Mouse (Mus musculus) thymus, adult 2 months (tissue): ENCODE results near the gene Pgp. TPM values are rescaled to one million over a fixed set of nuclear protein-coding genes. Genes with fewer than 3 reads are reported as not detected.

Experiments used
- DNase-seq: peaks from one replicate; pipeline ENCODE4 v3.0.0; 2021
- H3K27ac ChIP-seq: fragments of 200-500 bp; 2 replicates; pipeline ENCODE4 v1.5.1; 2012; ENCODE audit warnings: low read length, control low read depth; ENCODE audit not compliant: control insufficient read depth, insufficient read depth
- H3K27me3 ChIP-seq: fragments of 200-500 bp; 2 replicates; pipeline ENCODE4 v1.6.1; 2012; ENCODE audit warnings: mild to moderate bottlenecking, low read length, moderate library complexity, mixed read lengths; ENCODE audit not compliant: control insufficient read depth, insufficient read depth
- H3K36me3 ChIP-seq: fragments of 200-500 bp; 2 replicates; pipeline ENCODE4 v1.6.1; 2012; ENCODE audit warnings: mild to moderate bottlenecking, low read length, moderate library complexity; ENCODE audit not compliant: control insufficient read depth, insufficient read depth
- H3K4me1 ChIP-seq: fragments of 200-500 bp; replicated peaks from 2 replicates; pipeline ENCODE4 v1.6.1; 2012; ENCODE audit warnings: low read length; ENCODE audit not compliant: control insufficient read depth, insufficient read depth
- H3K4me3 ChIP-seq: fragments of 200-500 bp; 2 replicates; pipeline ENCODE4 v1.5.1; 2012; ENCODE audit warnings: mild to moderate bottlenecking, low read length, control low read depth, moderate library complexity; ENCODE audit not compliant: control insufficient read depth, insufficient read depth
- CTCF ChIP-seq: fragments of 200-500 bp; IDR thresholded peaks from 2 replicates; pipeline ENCODE4 v1.5.1; 2012; ENCODE audit warnings: mild to moderate bottlenecking, control low read depth, low read length, moderate library complexity, borderline replicate concordance; ENCODE audit not compliant: control insufficient read depth, poor library complexity, insufficient read depth; ENCODE audit errors: extremely low read depth
- POLR2A ChIP-seq: fragments of 200-500 bp; IDR thresholded peaks from 2 replicates; pipeline ENCODE4 v1.6.1; 2012; ENCODE audit warnings: mild to moderate bottlenecking, low read length, control low read depth, moderate library complexity; ENCODE audit not compliant: control insufficient read depth, poor library complexity, insufficient read depth; ENCODE audit errors: extremely low read depth
- WGBS: fragments of 180-500 bp; shearing (Covaris S2); methylation state at CpG from one replicate; pipeline ENCODE4 v1.1.7; 2018; 5-methylcytosine and 5-hydroxymethylcytosine counted together
- polyA plus RNA-seq: library from polyadenylated mRNA; depleted of rRNA; stranded (reverse); fragments of >200 nt; gene quantifications from 2 replicates; pipeline ENCODE4 v1.2.3, GENCODE M21; 2012

The Pgp gene
- polyA plus RNA-seq, 1 experiment: 58.8 TPM

GRCm38 (mm10) chr17:24461580-24461979 lies 8.6 kb upstream of the Pgp start:
- H3K27ac ChIP-seq: no peak overlapping the region
- peak; percentile 46 for DNase-seq
- H3K4me1 ChIP-seq: no peaks in the 10 kb centered on the region; the same call in 1 of the 2 replicates
- no peaks in the 10 kb centered on the region for H3K27me3 ChIP-seq
- no peaks in the 10 kb centered on the region for H3K36me3 ChIP-seq
- 70% methylated on average over 2 of the region's 2 CpGs for WGBS
- H3K4me3 ChIP-seq: no peak overlapping the region
- TF ChIP-seq POLR2A (no peak), CTCF (no peak)

GRCm38 (mm10) chr17:24462932-24463331 lies 7.3 kb upstream of the Pgp start:
- Histone ChIP-seq H3K27ac (no peak overlapping the region), H3K36me3 (no peaks in the 10 kb centered on the region), H3K4me3 (no peak overlapping the region), H3K4me1 (no peaks in the 10 kb centered on the region; the same call in 1 of the 2 replicates), H3K27me3 (no peaks in the 10 kb centered on the region)
- TF ChIP-seq CTCF (no peak), POLR2A (no peak)
- DNase-seq: no peak
- 76% methylated on average over 1 of the region's 1 CpGs for WGBS

GRCm38 (mm10) chr17:24463374-24464133 lies 6.6 kb upstream of the Pgp start:
- 10% methylated on average over 6 of the region's 6 CpGs for WGBS
- H3K27ac ChIP-seq: no peak overlapping the region

GRCm38 (mm10) chr17:24468636-24469246 lies 1.5 kb upstream of the Pgp start:
- no peaks in the 10 kb centered on the region for H3K36me3 ChIP-seq
- DNase-seq: no peak
- H3K27me3 ChIP-seq: no peaks in the 10 kb centered on the region
- WGBS: 94% methylated on average over 5 of the region's 5 CpGs
- no peak overlapping the region for H3K4me3 ChIP-seq
- TF ChIP-seq POLR2A (no peak), CTCF (no peak)
- peaks cover 18% of the 10 kb centered on the region for H3K4me1 ChIP-seq
- no peak overlapping the region for H3K27ac ChIP-seq

More at GRCm38 (mm10) chr17:24463374-24464133, 6.6 kb upstream of the Pgp start:
- no peaks in the 10 kb centered on the region for H3K27me3 ChIP-seq
- H3K4me3 ChIP-seq: no peak overlapping the region
- TF ChIP-seq CTCF: no peak; the same call in 1 of the 2 replicates
- no peak for TF ChIP-seq POLR2A
- no peaks in the 10 kb centered on the region for H3K36me3 ChIP-seq
- no peak for DNase-seq
- no peaks in the 10 kb centered on the region; the same call in 1 of the 2 replicates for H3K4me1 ChIP-seq

- TF ChIP-seq POLR2A: no peak
- no peak for TF ChIP-seq CTCF
- Histone ChIP-seq H3K4me3 (peak overlapping the region; percentile 56), H3K27me3 (no peaks in the 10 kb centered on the region), H3K4me1 (peaks cover 18% of the 10 kb centered on the region), H3K36me3 (no peaks in the 10 kb centered on the region), H3K27ac (peak overlapping the region; percentile 17)
- WGBS: 19% methylated on average over 7 of the region's 7 CpGs
- no peak for DNase-seq
Measured at GRCm38 (mm10) chr17:24469336-24469909, 769 bp upstream of the Pgp start.

- H3K36me3 ChIP-seq: peaks cover 9% of the 10 kb centered on the region
- TF ChIP-seq POLR2A: no peak
- TF ChIP-seq CTCF: no peak
- DNase-seq: peak; percentile 21
- H3K4me3 ChIP-seq: peak overlapping the region; percentile 58
- H3K27me3 ChIP-seq: no peaks in the 10 kb centered on the region
- no peak overlapping the region for H3K27ac ChIP-seq
- peaks cover 18% of the 10 kb centered on the region for H3K4me1 ChIP-seq
- 5% methylated on average over 68 of the region's 68 CpGs for WGBS
Measured at GRCm38 (mm10) chr17:24470701-24471527, 722 bp downstream of the Pgp start.
